ENCODE assay signal across 18 mouse cellular contexts in genomic region chr17:45568990-45569389, GRCm38 (mm10). TPM values are rescaled to one million over a fixed set of nuclear protein-coding genes. Genes with fewer than 3 reads are reported as not detected.
A peak's percentile ranks its signal among the peaks of the same experiment; 100 is the strongest.
DNase-seq lines count a peak whose midpoint lies in the region; ATAC-seq lines count a peak whose summit lies in the region.
"Had no signal": no experiment of that assay in that cellular context is flagged by ENCODE, and none has a peak within 500 bp of the region (broad histone marks: within the 10 kb centered on the region; RNA-seq: fewer than 3 reads in every experiment).

No protein-coding gene starts in this region.

- H3K27me3 ChIP-seq in liver, embryonic 11.5 days (replicated peaks; ENCODE audit: control insufficient read depth, insufficient read depth, low read length), result no peaks in the 10 kb centered on the region
- H3K27me3 ChIP-seq in embryonic facial prominence, embryonic 10.5 days (replicated peaks; ENCODE audit: low read depth, poor library complexity, severe bottlenecking), result no peaks in the 10 kb centered on the region
- H3K27me3 ChIP-seq: limb, embryonic 12.5 days; neural tube, embryonic 15.5 days had no signal

- H3K4me1 ChIP-seq in liver, embryonic 11.5 days (replicated peaks; ENCODE audit: control insufficient read depth, insufficient read depth, low read length), result peaks cover 47% of the 10 kb centered on the region
- H3K4me1 ChIP-seq in embryonic facial prominence, embryonic 10.5 days, result peaks cover 58% of the 10 kb centered on the region

- DNase-seq in embryo, embryonic 9.5 days (ENCODE audit: extremely low spot score), result peak; percentile 2
- no peak for DNase-seq in embryo, embryonic 10.5 days (ENCODE audit: low spot score)
- no peak for DNase-seq in liver, embryonic 11.5 days (ENCODE audit: low spot score)
- DNase-seq in liver, result no peak
- peak; percentile 10 for DNase-seq in embryonic facial prominence, embryonic 10.5 days (ENCODE audit: low spot score)
- no peak for DNase-seq in frontal cortex, postnatal 14 days (ENCODE audit: low spot score in 2 of 2)
- no peak for DNase-seq in thymus, postnatal 4 days
- DNase-seq: cerebellum, postnatal 10 days; embryo, embryonic 11 days; heart, adult 11 months; lung, adult 2 months; right cerebral cortex, postnatal 25 days; thymus, postnatal 25 days had no signal

- H3K9ac ChIP-seq in liver, embryonic 11.5 days (ENCODE audit: low read depth, low read length), result no peak overlapping the region
- H3K9ac ChIP-seq: limb, embryonic 12.5 days; neural tube, embryonic 15.5 days had no signal

- no peak for ATAC-seq in liver, embryonic 11.5 days (replicated peaks; ENCODE audit: low FRiP score)
- ATAC-seq: forebrain, embryonic 14.5 days; intestine, embryonic 16.5 days had no signal

- H3K27ac ChIP-seq in liver, embryonic 11.5 days (ENCODE audit: low read depth, low read length), result no peak overlapping the region
- H3K27ac ChIP-seq in embryonic facial prominence, embryonic 10.5 days (replicated peaks), result no peak overlapping the region
- H3K27ac ChIP-seq: limb, embryonic 12.5 days; midbrain, embryonic 10.5 days; neural tube, embryonic 15.5 days had no signal

- H3K4me3 ChIP-seq in liver, embryonic 11.5 days (ENCODE audit: low read depth, low read length), result peak overlapping the region; percentile 12; the same call in 1 of the 2 replicates
- H3K4me3 ChIP-seq in embryonic facial prominence, embryonic 10.5 days, result no peak overlapping the region
- H3K4me3 ChIP-seq: limb, embryonic 12.5 days; neural tube, embryonic 15.5 days had no signal

- 86% methylated on average over 12 of the region's 12 CpGs for WGBS in liver, embryonic 11.5 days
- WGBS in embryonic facial prominence, embryonic 10.5 days, result 89% methylated on average over 12 of the region's 12 CpGs

- H3K4me2 ChIP-seq in liver, embryonic 11.5 days, result no peak overlapping the region
- H3K4me2 ChIP-seq: limb, embryonic 12.5 days; neural tube, embryonic 15.5 days had no signal

- peaks cover 57% of the 10 kb centered on the region for H3K36me3 ChIP-seq in liver, embryonic 11.5 days (ENCODE audit: control insufficient read depth, insufficient read depth, low read length)
- peaks cover 71% of the 10 kb centered on the region for H3K36me3 ChIP-seq in embryonic facial prominence, embryonic 10.5 days (replicated peaks)

- H3K9me3 ChIP-seq in liver, embryonic 11.5 days (ENCODE audit: control insufficient read depth, low read length), result no peaks in the 10 kb centered on the region
- H3K9me3 ChIP-seq in embryonic facial prominence, embryonic 10.5 days, result no peaks in the 10 kb centered on the region
- H3K9me3 ChIP-seq: limb, embryonic 12.5 days; midbrain, embryonic 10.5 days; neural tube, embryonic 15.5 days had no signal

RNA-seq across cellular contexts. Expression of gene Hsp90ab1, which starts 4.1 kb away (rescaled TPM):
- polyA plus RNA-seq in liver, embryonic 11.5 days (2014; fragmentation: Nextera tagmentation; extraction: Ambion mirVana), result 1,837 and 1,887 TPM in 2 replicates
- polyA plus RNA-seq in embryonic facial prominence, embryonic 10.5 days (2016; fragmentation: Nextera tagmentation; extraction: Ambion mirVana), result 2,187 and 2,215 TPM in 2 replicates

RNA-seq across cellular contexts. Expression of gene Slc35b2, which starts 5.3 kb away (rescaled TPM):
- polyA plus RNA-seq in liver, embryonic 11.5 days (2014; fragmentation: Nextera tagmentation; extraction: Ambion mirVana), result 110 and 116 TPM in 2 replicates
- polyA plus RNA-seq in embryonic facial prominence, embryonic 10.5 days (2016; fragmentation: Nextera tagmentation; extraction: Ambion mirVana), result 95.8 and 101 TPM in 2 replicates

RNA-seq across cellular contexts. Expression of gene Nfkbie, which starts 13.5 kb away (rescaled TPM):
- 2.5 and 3.0 TPM in 2 replicates for polyA plus RNA-seq in liver, embryonic 11.5 days (2014; fragmentation: Nextera tagmentation; extraction: Ambion mirVana)
- polyA plus RNA-seq in embryonic facial prominence, embryonic 10.5 days (2016; fragmentation: Nextera tagmentation; extraction: Ambion mirVana), result 6.6 and 7.1 TPM in 2 replicates

RNA-seq across cellular contexts. Expression of gene Tmem151b, which starts 19.5 kb away (rescaled TPM):
- 1.2 and 1.4 TPM in 2 replicates for polyA plus RNA-seq in liver, embryonic 11.5 days (2014; fragmentation: Nextera tagmentation; extraction: Ambion mirVana)
- 5.8 and 8.3 TPM in 2 replicates for polyA plus RNA-seq in embryonic facial prominence, embryonic 10.5 days (2016; fragmentation: Nextera tagmentation; extraction: Ambion mirVana)

RNA-seq across cellular contexts. Expression of gene Slc29a1, which starts 30.4 kb away (rescaled TPM):
- polyA plus RNA-seq in liver, embryonic 11.5 days (2014; fragmentation: Nextera tagmentation; extraction: Ambion mirVana), result 277 and 325 TPM in 2 replicates
- polyA plus RNA-seq in embryonic facial prominence, embryonic 10.5 days (2016; fragmentation: Nextera tagmentation; extraction: Ambion mirVana), result 53.4 and 58.1 TPM in 2 replicates

Comparison
In these comparisons a context has a peak if more than half of its experiments do, and no peak if none do; other contexts are left out.
1. DNase-seq: peak in embryo, embryonic 9.5 days (single experiment) and embryonic facial prominence, embryonic 10.5 days (single experiment); none in embryo, embryonic 10.5 days (single experiment), liver, embryonic 11.5 days (single experiment), liver (single experiment), frontal cortex, postnatal 14 days (0 of 2) and thymus, postnatal 4 days (single experiment).